Mouse (Mus musculus): Measurements from ENCODE around the gene Serinc2. TPM values are rescaled to one million over a fixed set of nuclear protein-coding genes. Genes with fewer than 3 reads are reported as not detected.
"Not testable (repeated sequence)": the region's sequence is repeated elsewhere in the genome, so short reads cannot be mapped to it uniquely, and the experiment has no call there.

Serinc2 gene
- polyA plus RNA-seq, 1 experiment from 2014 or later, result 35.5 TPM

DNA sequence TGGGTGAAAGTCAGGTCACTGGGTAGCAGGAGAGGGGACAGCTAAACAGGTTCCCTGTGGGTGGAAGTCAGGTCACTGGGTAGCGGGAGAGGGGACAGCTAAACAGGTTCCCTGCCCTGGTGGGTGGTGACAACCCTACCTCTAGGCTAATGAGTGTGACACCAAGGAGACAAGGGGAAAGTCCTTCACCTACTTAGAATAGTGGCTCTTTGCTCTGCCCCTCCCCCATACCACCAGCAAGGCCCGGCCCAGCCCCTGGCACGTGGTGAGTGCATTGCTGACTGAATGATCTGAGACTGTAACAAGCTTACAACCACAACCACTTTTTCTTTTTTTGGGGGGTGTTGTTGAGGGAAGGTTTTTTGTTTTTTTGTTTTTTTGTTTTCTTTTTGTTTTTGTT is 27.2 kb downstream of the Serinc2 start:
- DNase-seq (ENCODE audit: low spot score) (no peak), ATAC-seq (ENCODE audit: low FRiP score) (no peak)
- H3K4me1 ChIP-seq (replicated peaks; ENCODE audit: control insufficient read depth, insufficient read depth, low read length), result no peaks in the 10 kb centered on the region
- H3K9ac ChIP-seq, result no peak overlapping the region
- no peak overlapping the region for H3K4me2 ChIP-seq (replicated peaks)
- no peak overlapping the region for H3K27ac ChIP-seq
- H3K4me3 ChIP-seq (replicated peaks; ENCODE audit: low read length), result no peak overlapping the region
- peaks cover 56% of the 10 kb centered on the region for H3K36me3 ChIP-seq (replicated peaks; ENCODE audit: control insufficient read depth, insufficient read depth)
- no peaks in the 10 kb centered on the region for H3K9me3 ChIP-seq (ENCODE audit: control insufficient read depth, low read length)
- no peaks in the 10 kb centered on the region for H3K27me3 ChIP-seq (ENCODE audit: control insufficient read depth, insufficient read depth, low read length)
- WGBS, result 44% methylated on average over 3 of the region's 3 CpGs

DNA sequence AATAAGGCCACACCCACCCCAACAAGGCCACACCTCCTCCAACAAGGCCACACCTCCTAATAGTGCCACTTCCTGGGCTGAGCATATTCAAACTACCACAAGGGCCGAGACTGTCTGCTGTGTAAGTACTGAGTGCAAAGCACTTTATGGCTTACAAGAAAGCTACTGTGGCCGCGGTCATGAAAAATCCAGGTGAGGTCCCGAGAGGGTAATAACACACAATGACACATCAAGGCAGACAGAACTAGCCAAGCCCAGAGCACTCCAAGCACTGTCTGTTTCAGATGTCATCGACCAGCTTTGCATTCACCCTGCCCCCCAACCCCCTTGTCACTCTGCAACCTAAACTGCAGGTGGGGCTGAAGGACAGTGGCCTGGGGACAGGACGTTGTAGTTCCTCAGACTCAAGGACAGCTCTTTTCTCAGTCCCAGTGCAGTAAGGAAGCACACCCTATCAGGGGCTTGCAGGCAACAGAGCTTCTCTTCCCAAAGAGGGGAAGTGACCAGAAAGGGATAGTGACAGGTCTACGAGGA is 27.8 kb downstream of the Serinc2 start:
- 46% methylated on average over 7 of the region's 7 CpGs for whole genome bisulfite sequencing
- no peak for ATAC-seq (ENCODE audit: low FRiP score)

DNA sequence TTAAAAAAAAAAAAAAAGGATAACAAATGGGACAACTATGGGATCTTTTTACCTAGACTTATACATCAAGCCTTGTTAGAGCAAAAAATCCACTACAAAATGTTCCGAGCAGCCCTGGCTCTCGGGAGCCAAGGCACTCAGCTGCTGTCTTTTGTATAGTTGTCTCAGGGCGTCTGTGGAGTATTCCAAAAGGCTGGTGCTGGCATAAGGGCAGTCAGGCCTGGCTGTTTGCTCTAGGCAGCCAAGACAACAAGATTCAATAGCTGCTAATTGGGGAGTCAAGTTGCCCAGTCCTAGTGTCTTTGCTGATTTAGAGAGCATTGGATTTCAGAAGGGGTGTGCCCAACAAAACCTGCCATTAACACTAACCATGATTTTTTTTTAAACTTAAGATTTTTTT is 30.4 kb downstream of the Serinc2 start:
- H3K9me3 ChIP-seq (ENCODE audit: control insufficient read depth, low read length), result no peaks in the 10 kb centered on the region
- no peak for DNase-seq (ENCODE audit: low spot score)
- H3K9ac ChIP-seq, result no peak overlapping the region
- WGBS, result 54% methylated on average over 3 of the region's 3 CpGs
- no peaks in the 10 kb centered on the region for H3K27me3 ChIP-seq (ENCODE audit: control insufficient read depth, insufficient read depth, low read length)
- H3K27ac ChIP-seq, result no peak overlapping the region
- H3K4me1 ChIP-seq (replicated peaks; ENCODE audit: control insufficient read depth, insufficient read depth, low read length), result no peaks in the 10 kb centered on the region
- no peak overlapping the region for H3K4me3 ChIP-seq (replicated peaks; ENCODE audit: low read length)
- H3K36me3 ChIP-seq (replicated peaks; ENCODE audit: control insufficient read depth, insufficient read depth), result peaks cover 27% of the 10 kb centered on the region
- H3K4me2 ChIP-seq (replicated peaks), result no peak overlapping the region
- no peak for ATAC-seq (ENCODE audit: low FRiP score)

More for the DNA sequence above, 27.8 kb downstream of the Serinc2 start:
- Histone ChIP-seq H3K4me2 (replicated peaks) (no peak overlapping the region), H3K4me3 (replicated peaks; ENCODE audit: low read length) (no peak overlapping the region), H3K9me3 (ENCODE audit: control insufficient read depth, low read length) (no peaks in the 10 kb centered on the region), H3K27ac (no peak overlapping the region), H3K9ac (no peak overlapping the region), H3K27me3 (ENCODE audit: control insufficient read depth, insufficient read depth, low read length) (no peaks in the 10 kb centered on the region), H3K4me1 (replicated peaks; ENCODE audit: control insufficient read depth, insufficient read depth, low read length) (no peaks in the 10 kb centered on the region), H3K36me3 (replicated peaks; ENCODE audit: control insufficient read depth, insufficient read depth) (peaks cover 51% of the 10 kb centered on the region)
- no peak for DNase-seq (ENCODE audit: low spot score)

DNA sequence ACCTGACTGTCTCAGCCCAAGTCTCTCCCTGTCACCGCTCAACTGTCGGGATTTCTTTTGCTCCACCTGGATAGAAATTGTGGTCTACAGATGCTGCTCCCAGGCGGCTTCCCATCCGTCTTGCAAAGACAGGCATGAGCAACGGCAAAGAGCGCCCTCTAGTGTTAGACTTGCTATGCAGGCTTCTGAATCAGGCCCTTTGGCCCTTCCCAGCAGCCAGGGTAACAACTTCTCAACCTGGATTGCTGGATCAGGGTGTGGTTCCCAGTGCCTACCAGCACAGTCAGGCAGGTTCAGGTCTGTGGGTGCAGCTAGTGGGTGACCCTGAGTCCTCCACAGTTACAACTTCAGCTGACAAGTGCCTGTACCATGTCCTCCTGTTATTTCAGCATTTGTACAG is 32.9 kb downstream of the Serinc2 start:
- no peak overlapping the region for H3K4me3 ChIP-seq (replicated peaks; ENCODE audit: low read length)
- no peaks in the 10 kb centered on the region for H3K9me3 ChIP-seq (ENCODE audit: control insufficient read depth, low read length)
- H3K36me3 ChIP-seq (replicated peaks; ENCODE audit: control insufficient read depth, insufficient read depth), result peaks cover 12% of the 10 kb centered on the region
- peak; percentile 85 for DNase-seq (ENCODE audit: low spot score)
- H3K27ac ChIP-seq, result no peak overlapping the region
- no peak overlapping the region for H3K4me2 ChIP-seq (replicated peaks)
- H3K9ac ChIP-seq, result no peak overlapping the region; the same call in 1 of the 2 replicates
- no peaks in the 10 kb centered on the region for H3K4me1 ChIP-seq (replicated peaks; ENCODE audit: control insufficient read depth, insufficient read depth, low read length)
- no peaks in the 10 kb centered on the region for H3K27me3 ChIP-seq (ENCODE audit: control insufficient read depth, insufficient read depth, low read length)
- 3% methylated on average over 6 of the region's 6 CpGs for WGBS
- no peak for ATAC-seq (ENCODE audit: low FRiP score)

DNA sequence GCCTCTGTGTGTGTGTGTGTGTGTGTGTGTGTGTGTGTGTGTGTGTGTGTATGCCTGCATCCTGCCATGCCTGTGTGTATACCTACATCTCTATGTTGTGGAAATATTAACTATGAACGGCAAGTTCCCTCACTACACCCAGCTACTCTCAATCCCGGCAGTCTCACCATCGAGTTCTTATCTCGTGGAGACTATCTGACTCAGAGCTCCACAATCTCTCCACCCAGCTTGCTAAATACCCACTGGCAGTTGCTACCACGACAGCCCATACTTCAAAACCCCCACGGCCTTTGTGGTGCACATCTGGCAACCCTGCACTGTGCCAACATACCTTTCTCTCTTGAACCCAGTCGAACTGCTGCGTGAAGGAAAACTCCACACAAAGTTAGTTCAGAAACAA is 34.3 kb downstream of the Serinc2 start:
- ATAC-seq (ENCODE audit: low FRiP score) (no peak), DNase-seq (ENCODE audit: low spot score) (no peak)
- Histone ChIP-seq H3K27me3 (ENCODE audit: control insufficient read depth, insufficient read depth, low read length) (no peaks in the 10 kb centered on the region), H3K27ac (no peak overlapping the region), H3K4me3 (replicated peaks; ENCODE audit: low read length) (no peak overlapping the region), H3K9ac (no peak overlapping the region), H3K9me3 (ENCODE audit: control insufficient read depth, low read length) (no peaks in the 10 kb centered on the region), H3K36me3 (replicated peaks; ENCODE audit: control insufficient read depth, insufficient read depth) (peaks cover under 1% of the 10 kb centered on the region; the same call in 1 of the 2 replicates), H3K4me2 (replicated peaks) (no peak overlapping the region), H3K4me1 (replicated peaks; ENCODE audit: control insufficient read depth, insufficient read depth, low read length) (no peaks in the 10 kb centered on the region)
- 80% methylated on average over 8 of the region's 8 CpGs for WGBS

DNA sequence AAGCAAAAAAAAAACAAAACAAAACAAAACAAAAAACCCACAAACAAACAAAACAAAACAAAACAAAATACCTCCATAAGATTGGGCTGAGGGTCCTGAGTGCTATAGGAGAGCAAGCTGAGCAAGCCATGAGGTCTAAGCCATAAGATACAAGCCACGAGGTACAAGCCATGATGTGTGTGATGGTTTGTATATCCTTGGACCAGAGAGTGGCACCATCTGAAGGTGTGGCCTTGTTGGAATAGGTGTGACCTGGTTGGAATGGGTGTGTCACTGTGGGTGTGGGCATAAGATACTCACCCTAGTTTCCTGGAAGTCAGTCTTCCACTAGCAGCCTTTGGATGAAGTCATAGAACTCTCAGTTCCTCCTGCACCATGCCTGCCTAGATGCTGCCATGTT is 35.4 kb downstream of the Serinc2 start:
- not testable (repeated sequence) for H3K27me3 ChIP-seq (ENCODE audit: control insufficient read depth, insufficient read depth, low read length); H3K27ac ChIP-seq; H3K9ac ChIP-seq; H3K4me1 ChIP-seq (replicated peaks; ENCODE audit: control insufficient read depth, insufficient read depth, low read length); H3K9me3 ChIP-seq (ENCODE audit: control insufficient read depth, low read length); H3K4me2 ChIP-seq (replicated peaks); ATAC-seq (ENCODE audit: low FRiP score); H3K36me3 ChIP-seq (replicated peaks; ENCODE audit: control insufficient read depth, insufficient read depth); H3K4me3 ChIP-seq (replicated peaks; ENCODE audit: low read length); DNase-seq (ENCODE audit: low spot score)
- 86% methylated on average over 1 of the region's 1 CpGs for WGBS

DNA sequence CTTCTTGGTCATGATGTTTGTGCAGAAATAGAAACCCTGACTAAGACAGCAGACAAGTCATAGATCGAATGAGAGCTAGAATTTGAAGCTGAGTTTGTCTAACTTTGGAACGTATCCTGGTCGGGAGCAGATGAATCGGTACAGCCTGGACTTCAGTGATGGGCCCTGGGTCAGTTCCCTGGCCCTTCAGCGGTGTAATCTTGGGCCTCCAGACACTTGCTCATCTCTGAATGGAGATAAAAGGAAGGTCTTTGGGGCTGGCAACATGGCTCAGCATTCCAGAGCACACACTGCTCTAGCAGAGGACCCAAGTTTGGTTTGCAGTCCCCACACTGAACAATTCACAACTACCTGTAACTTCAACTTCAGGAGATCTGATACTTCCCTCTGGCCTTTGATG is 36.0 kb downstream of the Serinc2 start:
- H3K36me3 ChIP-seq (replicated peaks; ENCODE audit: control insufficient read depth, insufficient read depth), result no peaks in the 10 kb centered on the region
- WGBS, result 92% methylated on average over 5 of the region's 5 CpGs
- H3K9ac ChIP-seq, result no peak overlapping the region
- DNase-seq (ENCODE audit: low spot score) (no peak), ATAC-seq (ENCODE audit: low FRiP score) (no peak)
- H3K9me3 ChIP-seq (ENCODE audit: control insufficient read depth, low read length), result no peaks in the 10 kb centered on the region
- no peak overlapping the region for H3K4me3 ChIP-seq (replicated peaks; ENCODE audit: low read length)
- H3K4me1 ChIP-seq (replicated peaks; ENCODE audit: control insufficient read depth, insufficient read depth, low read length), result no peaks in the 10 kb centered on the region
- no peak overlapping the region for H3K27ac ChIP-seq
- H3K27me3 ChIP-seq (ENCODE audit: control insufficient read depth, insufficient read depth, low read length), result no peaks in the 10 kb centered on the region
- H3K4me2 ChIP-seq (replicated peaks), result no peak overlapping the region

DNA sequence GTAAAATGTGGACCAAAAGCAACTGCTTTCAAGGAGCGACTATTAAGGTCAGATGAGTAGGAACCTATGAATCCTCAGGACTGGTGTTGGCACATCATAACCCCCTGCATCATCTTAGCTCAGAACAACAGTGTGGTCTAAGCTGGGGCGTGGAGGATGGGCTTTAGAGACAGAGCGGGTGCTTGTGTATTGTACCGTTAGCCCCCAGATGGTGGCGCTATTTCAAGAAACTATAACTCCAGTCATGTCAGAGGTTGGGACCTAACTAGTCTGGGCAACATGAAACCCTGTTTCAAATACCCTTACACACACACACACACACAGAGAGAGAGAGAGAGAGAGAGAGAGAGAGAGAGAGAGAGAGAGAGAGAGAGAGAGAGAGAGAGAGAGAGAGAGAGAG is 38.3 kb downstream of the Serinc2 start:
- H3K9ac ChIP-seq, result no peak overlapping the region
- DNase-seq (ENCODE audit: low spot score), result no peak
- ATAC-seq (ENCODE audit: low FRiP score), result no peak
- H3K4me1 ChIP-seq (replicated peaks; ENCODE audit: control insufficient read depth, insufficient read depth, low read length), result no peaks in the 10 kb centered on the region
- H3K9me3 ChIP-seq (ENCODE audit: control insufficient read depth, low read length), result no peaks in the 10 kb centered on the region
- H3K4me2 ChIP-seq (replicated peaks), result no peak overlapping the region
- no peaks in the 10 kb centered on the region for H3K27me3 ChIP-seq (ENCODE audit: control insufficient read depth, insufficient read depth, low read length)
- 30% methylated on average over 5 of the region's 5 CpGs for WGBS
- H3K4me3 ChIP-seq (replicated peaks; ENCODE audit: low read length), result no peak overlapping the region
- no peak overlapping the region for H3K27ac ChIP-seq
- no peaks in the 10 kb centered on the region for H3K36me3 ChIP-seq (replicated peaks; ENCODE audit: control insufficient read depth, insufficient read depth)

DNA sequence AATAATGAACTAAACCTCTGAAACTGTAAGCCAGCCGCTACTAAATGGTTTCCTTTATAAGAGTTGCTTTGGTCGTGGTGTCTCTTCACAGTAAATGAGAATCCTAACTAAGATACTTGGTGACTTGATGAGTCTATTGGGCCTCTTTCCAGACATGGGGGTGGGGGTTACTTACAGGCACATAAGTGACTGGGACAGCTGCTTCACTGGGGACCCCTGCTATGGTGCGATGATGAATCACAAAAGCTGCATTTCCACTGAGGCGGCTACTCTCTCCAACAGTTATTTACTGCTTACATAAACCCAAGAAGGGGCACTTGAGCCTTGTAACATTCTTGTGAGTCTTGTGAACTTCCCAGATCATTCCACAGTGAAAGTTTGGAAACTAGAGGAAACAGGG is 41.4 kb downstream of the Serinc2 start:
- Histone ChIP-seq H3K4me3 (replicated peaks; ENCODE audit: low read length) (no peak overlapping the region), H3K27ac (no peak overlapping the region), H3K9me3 (ENCODE audit: control insufficient read depth, low read length) (no peaks in the 10 kb centered on the region), H3K9ac (no peak overlapping the region), H3K27me3 (ENCODE audit: control insufficient read depth, insufficient read depth, low read length) (no peaks in the 10 kb centered on the region), H3K4me1 (replicated peaks; ENCODE audit: control insufficient read depth, insufficient read depth, low read length) (no peaks in the 10 kb centered on the region), H3K4me2 (replicated peaks) (no peak overlapping the region), H3K36me3 (replicated peaks; ENCODE audit: control insufficient read depth, insufficient read depth) (no peaks in the 10 kb centered on the region)
- 74% methylated on average over 4 of the region's 4 CpGs for WGBS
- DNase-seq (ENCODE audit: low spot score) (no peak), ATAC-seq (ENCODE audit: low FRiP score) (no peak)

DNA sequence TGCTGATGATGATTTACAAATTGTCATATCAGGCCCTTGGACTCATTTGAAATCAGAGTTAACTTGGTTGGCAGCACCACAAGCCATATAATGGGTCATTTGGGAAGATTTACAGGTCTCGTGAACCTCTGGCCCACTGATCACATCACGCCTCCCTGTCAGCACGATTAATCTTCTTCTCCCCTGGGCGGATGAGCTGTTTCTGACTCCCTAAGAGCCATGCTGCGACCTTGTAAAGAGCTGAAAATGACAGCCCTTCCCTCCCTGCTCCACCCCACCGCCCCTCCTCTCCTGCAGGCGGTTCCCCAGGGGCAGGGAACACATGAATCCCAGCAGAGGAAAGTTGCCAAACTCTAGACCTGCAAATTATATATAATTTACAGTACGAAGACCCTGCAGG is 42.6 kb downstream of the Serinc2 start:
- 57% methylated on average over 8 of the region's 8 CpGs for WGBS
- Histone ChIP-seq H3K9me3 (ENCODE audit: control insufficient read depth, low read length) (no peaks in the 10 kb centered on the region), H3K27me3 (ENCODE audit: control insufficient read depth, insufficient read depth, low read length) (no peaks in the 10 kb centered on the region), H3K4me3 (replicated peaks; ENCODE audit: low read length) (no peak overlapping the region), H3K9ac (no peak overlapping the region), H3K27ac (no peak overlapping the region), H3K4me2 (replicated peaks) (no peak overlapping the region), H3K4me1 (replicated peaks; ENCODE audit: control insufficient read depth, insufficient read depth, low read length) (no peaks in the 10 kb centered on the region), H3K36me3 (replicated peaks; ENCODE audit: control insufficient read depth, insufficient read depth) (no peaks in the 10 kb centered on the region)
- ATAC-seq (ENCODE audit: low FRiP score), result no peak
- DNase-seq (ENCODE audit: low spot score), result no peak
